Mouse (Mus musculus): ENCODE results near the gene Dohh. TPM values are rescaled to one million over a fixed set of nuclear protein-coding genes. Genes with fewer than 3 reads are reported as not detected.
A peak's percentile ranks its signal among the peaks of the same experiment; 100 is the strongest.

Dohh gene
- total RNA-seq, 2 experiments from 2014 or later: 73.7 to 74.3 TPM

GRCm38 (mm10) chr10:81416581-81417226, 32.5 kb downstream of the Dohh start:
- DNase-seq (ENCODE audit: low spot score in 2 of 2): peak; percentile 86 to 90

- DNase-seq (ENCODE audit: low spot score in 2 of 2): no peak
These were observed 33.3 kb downstream of the Dohh start for GRCm38 (mm10) chr10:81417227-81418215.

GRCm38 (mm10) chr10:81418216-81419070, 34.2 kb downstream of the Dohh start:
- DNase-seq (ENCODE audit: low spot score in 2 of 2): no peak

GRCm38 (mm10) chr10:81419111-81419928, 35.1 kb downstream of the Dohh start:
- no peak for DNase-seq (ENCODE audit: low spot score in 2 of 2)

- DNase-seq (ENCODE audit: low spot score in 2 of 2): peak in 1 of 2 experiments; percentile 5
These were observed 36.1 kb downstream of the Dohh start for GRCm38 (mm10) chr10:81420191-81420767.

GRCm38 (mm10) chr10:81421041-81421796, 37.0 kb downstream of the Dohh start:
- no peak for DNase-seq (ENCODE audit: low spot score in 2 of 2)

GRCm38 (mm10) chr10:81421797-81422100, 37.5 kb downstream of the Dohh start:
- peak in 1 of 2 experiments; percentile 1 for DNase-seq (ENCODE audit: low spot score in 2 of 2)

GRCm38 (mm10) chr10:81422191-81422590, 38.0 kb downstream of the Dohh start:
- DNase-seq (ENCODE audit: low spot score in 2 of 2): no peak

GRCm38 (mm10) chr10:81422661-81423217, 38.5 kb downstream of the Dohh start:
- DNase-seq (ENCODE audit: low spot score in 2 of 2): no peak

GRCm38 (mm10) chr10:81423476-81424245, 39.4 kb downstream of the Dohh start:
- DNase-seq (ENCODE audit: low spot score in 2 of 2): peak in 1 of 2 experiments; percentile 1

- peak in 1 of 2 experiments; percentile 35 for DNase-seq (ENCODE audit: low spot score in 2 of 2)
These were observed 40.2 kb downstream of the Dohh start for GRCm38 (mm10) chr10:81424246-81425051.

GRCm38 (mm10) chr10:81425236-81425850, 41.1 kb downstream of the Dohh start:
- DNase-seq (ENCODE audit: low spot score in 2 of 2): peak in 1 of 2 experiments; percentile 9

- peak in 1 of 2 experiments; percentile 16 for DNase-seq (ENCODE audit: low spot score in 2 of 2)
These were observed 41.9 kb downstream of the Dohh start for GRCm38 (mm10) chr10:81426081-81426671.

- DNase-seq (ENCODE audit: low spot score in 2 of 2): peak in 1 of 2 experiments; percentile 16
These were observed 42.7 kb downstream of the Dohh start for GRCm38 (mm10) chr10:81426897-81427296.

- peak in 1 of 2 experiments; percentile 2 for DNase-seq (ENCODE audit: low spot score in 2 of 2)
These were observed 43.1 kb downstream of the Dohh start for GRCm38 (mm10) chr10:81427327-81427726.

GRCm38 (mm10) chr10:81427804-81428506, 43.7 kb downstream of the Dohh start:
- peak in 1 of 2 experiments; percentile 1 for DNase-seq (ENCODE audit: low spot score in 2 of 2)
